19 mouse cellular contexts compared by ENCODE assay signal in the genomic region with DNA sequence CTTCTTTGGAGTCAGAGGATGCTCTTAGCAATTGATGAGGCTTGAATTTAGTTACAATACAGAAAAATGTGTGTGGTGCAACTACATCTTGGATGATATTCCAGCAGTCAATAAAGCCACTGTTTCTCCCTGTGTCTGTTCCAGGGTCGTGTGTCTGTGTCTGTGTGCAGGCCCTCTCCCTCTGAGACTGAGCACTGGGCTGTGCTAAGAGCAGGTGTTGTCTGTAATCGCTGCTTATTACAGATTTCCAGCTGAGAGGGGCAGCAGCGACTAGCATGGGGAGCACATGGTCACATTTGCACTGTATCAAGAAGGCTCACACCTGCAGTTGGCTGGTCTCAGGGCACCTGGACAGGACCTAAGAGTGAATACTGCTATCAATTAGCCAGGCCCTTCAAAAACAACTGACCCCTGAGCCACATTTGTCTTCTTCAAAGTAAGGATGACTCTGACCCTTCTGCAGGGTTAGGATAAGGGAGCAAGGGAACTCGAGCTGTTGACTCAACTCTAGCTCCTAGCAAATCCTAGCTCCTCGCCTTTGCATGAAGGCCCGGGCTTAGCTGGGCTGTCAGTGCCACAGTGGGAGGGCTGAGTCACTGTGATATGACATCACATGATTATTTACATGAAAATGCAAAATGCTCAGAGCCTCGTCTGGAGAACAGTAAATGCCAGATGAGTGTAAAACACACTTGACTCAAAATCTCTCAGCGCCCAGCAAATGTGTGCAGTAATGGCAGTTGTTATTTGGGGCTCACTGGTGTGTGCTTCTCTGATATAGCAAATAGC.
A peak's percentile ranks its signal among the peaks of the same experiment; 100 is the strongest.
DNase-seq lines count a peak whose midpoint lies in the region; ATAC-seq and TF ChIP-seq lines count a peak whose summit lies in the region.
"Had no signal": no experiment of that assay in that cellular context is flagged by ENCODE, and none has a peak within 500 bp of the region (broad histone marks: within the 10 kb centered on the region; RNA-seq: fewer than 3 reads in every experiment).

No protein-coding gene starts in this region.

- no peak for TF ChIP-seq CTCF in forebrain, postnatal 0 days (IDR thresholded peaks at IDR 0.05; ENCODE audit: low read depth)

- H3K27me3 ChIP-seq in forebrain, postnatal 0 days (ENCODE audit: insufficient read depth, low read length) = no peaks in the 10 kb centered on the region
- H3K27me3 ChIP-seq: embryonic facial prominence, embryonic 12.5 days; Patski had no signal

- no peak overlapping the region for H3K4me2 ChIP-seq in forebrain, postnatal 0 days (ENCODE audit: low read depth)
- H3K4me2 ChIP-seq: embryonic facial prominence, embryonic 12.5 days had no signal

- peak; percentile 17 to 60 for DNase-seq in frontal cortex, adult 2 months (ENCODE audit: extremely low spot score in 1 of 2, low spot score in 1 of 2)
- no peak for DNase-seq in frontal cortex, postnatal 10 days (ENCODE audit: low spot score in 2 of 2)
- peak; percentile 26 to 43 for DNase-seq in left cerebral cortex, postnatal 14 days (ENCODE audit: low spot score in 2 of 2)
- DNase-seq in left cerebral cortex, postnatal 10 days (ENCODE audit: extremely low spot score in 1 of 2, low spot score in 2 of 2) = no peak
- DNase-seq in NIH3T3 (ENCODE audit: low read depth) = peak; percentile 3
- DNase-seq in forebrain, postnatal 0 days = no peak
- no peak for DNase-seq in embryo, embryonic 11 days
- no peak for DNase-seq in cerebellum, postnatal 10 days
- DNase-seq: cerebellum, adult 11-12 months; gastrocnemius, postnatal 25 days; heart, postnatal 36 days; kidney, postnatal 10 days; layer of hippocampus, postnatal 36 days; right cerebral cortex, postnatal 14 days; thymus, postnatal 4 days had no signal

- intact Hi-C loops in left cerebral cortex, postnatal 14 days (cut with DNase I) = no loop called here
- intact Hi-C loops in left cerebral cortex, postnatal 10 days (cut with DNase I) = no loop called here

- WGBS in forebrain, postnatal 0 days = 46% methylated on average over 8 of the region's 8 CpGs

- ATAC-seq in forebrain, postnatal 0 days = peak; percentile 64
- ATAC-seq: intestine, postnatal 0 days; Patski had no signal

- H3K27ac ChIP-seq in forebrain, postnatal 0 days (ENCODE audit: low read depth, low read length) = 0 out of 2 replicates have a peak overlapping the region, but pooled peaks have one; percentile 29
- H3K27ac ChIP-seq: embryonic facial prominence, embryonic 12.5 days; heart, embryonic 10.5 days had no signal

- no peaks in the 10 kb centered on the region for H3K4me1 ChIP-seq in forebrain, postnatal 0 days (ENCODE audit: insufficient read depth)
- H3K4me1 ChIP-seq: embryonic facial prominence, embryonic 12.5 days; heart, embryonic 10.5 days had no signal

- no peak overlapping the region for H3K9ac ChIP-seq in forebrain, postnatal 0 days
- H3K9ac ChIP-seq: embryonic facial prominence, embryonic 12.5 days had no signal

- no peaks in the 10 kb centered on the region for H3K9me3 ChIP-seq in forebrain, postnatal 0 days (ENCODE audit: low read length)
- H3K9me3 ChIP-seq: embryonic facial prominence, embryonic 12.5 days; heart, embryonic 10.5 days had no signal

- no peaks in the 10 kb centered on the region for H3K36me3 ChIP-seq in forebrain, postnatal 0 days (ENCODE audit: insufficient read depth)
- H3K36me3 ChIP-seq: embryonic facial prominence, embryonic 12.5 days; heart, embryonic 10.5 days had no signal

- no peak overlapping the region for H3K4me3 ChIP-seq in forebrain, postnatal 0 days (ENCODE audit: low read depth, low read length)
- H3K4me3 ChIP-seq: embryonic facial prominence, embryonic 12.5 days; heart, embryonic 10.5 days had no signal

Comparison
In these comparisons a context has a peak if more than half of its experiments do, and no peak if none do; other contexts are left out.
1. DNase-seq: peak in frontal cortex, adult 2 months (2 of 2), left cerebral cortex, postnatal 14 days (2 of 2) and NIH3T3 (single experiment); none in frontal cortex, postnatal 10 days (0 of 2), left cerebral cortex, postnatal 10 days (0 of 2), forebrain, postnatal 0 days (single experiment), embryo, embryonic 11 days (single experiment) and cerebellum, postnatal 10 days (0 of 2).